Mouse (Mus musculus) kidney, embryonic 15.5 days (tissue): ENCODE results near the gene Dach1. TPM values are rescaled to one million over a fixed set of nuclear protein-coding genes. Genes with fewer than 3 reads are reported as not detected.
A peak's percentile ranks its signal among the peaks of the same experiment; 100 is the strongest.

Experiments used
- ATAC-seq: fragments of 200-750 bp; cut with Nextera tagmentation; replicated peaks from 2 replicates; pipeline ENCODE4 v1.8.0; 2017; ENCODE audit warnings: moderate TSS enrichment; ENCODE audit not compliant: low FRiP score
- H3K27ac ChIP-seq: fragments of 300-500 bp; sonication (generic); 2 replicates; pipeline ENCODE4 v1.5.1; 2015; ENCODE audit warnings: mild to moderate bottlenecking, inconsistent platforms
- H3K27me3 ChIP-seq: fragments of 300-500 bp; sonication (generic); 2 replicates; pipeline ENCODE4 v1.6.1; 2015; ENCODE audit warnings: inconsistent platforms
- H3K36me3 ChIP-seq: fragments of 300-500 bp; sonication (generic); 2 replicates; pipeline ENCODE4 v1.6.1; 2015; ENCODE audit warnings: inconsistent platforms
- H3K4me1 ChIP-seq: fragments of 300-500 bp; sonication (generic); 2 replicates; pipeline ENCODE4 v1.6.1; 2015; ENCODE audit warnings: inconsistent platforms
- H3K4me2 ChIP-seq: fragments of 300-500 bp; sonication (generic); 2 replicates; pipeline ENCODE4 v1.6.1; 2015; ENCODE audit warnings: moderate library complexity, mild to moderate bottlenecking, inconsistent platforms
- H3K4me3 ChIP-seq: fragments of 300-500 bp; sonication (generic); replicated peaks from 2 replicates; pipeline ENCODE4 v1.5.1; 2015; ENCODE audit warnings: mild to moderate bottlenecking, inconsistent platforms
- H3K9ac ChIP-seq: fragments of 300-500 bp; sonication (generic); 2 replicates; pipeline ENCODE4 v1.6.1; 2015; ENCODE audit warnings: mild to moderate bottlenecking, inconsistent platforms
- H3K9me3 ChIP-seq: fragments of 300-500 bp; sonication (generic); replicated peaks from 2 replicates; pipeline ENCODE4 v1.6.1; 2016; ENCODE audit warnings: inconsistent platforms
- WGBS: fragments of 180-500 bp; shearing (Covaris S2); methylation state at CpG from one replicate; pipeline ENCODE4 v1.1.7; 2015; ENCODE audit warnings: mixed read lengths; 5-methylcytosine and 5-hydroxymethylcytosine counted together
- polyA plus RNA-seq: library from polyadenylated mRNA; unstranded; fragments of >200 nt; fragmentation: Nextera tagmentation; extraction: Ambion mirVana; gene quantifications from 2 replicates; pipeline ENCODE4 v1.2.1, GENCODE M21; 2015

The Dach1 gene
- polyA plus RNA-seq, 1 experiment from 2014 or later = 18.9 TPM

- Histone ChIP-seq H3K27me3 (no peaks in the 10 kb centered on the region), H3K9me3 (no peaks in the 10 kb centered on the region), H3K36me3 (peaks cover 9% of the 10 kb centered on the region; the same call in 1 of the 2 replicates), H3K4me2 (no peak overlapping the region), H3K4me1 (no peaks in the 10 kb centered on the region), H3K27ac (no peak overlapping the region), H3K4me3 (no peak overlapping the region), H3K9ac (no peak overlapping the region)
- ATAC-seq = no peak
- WGBS = 92% methylated on average over 7 of the region's 7 CpGs
Measured at GRCm38 (mm10) chr14:98155725-98156392, 13.7 kb downstream of the Dach1 start.

GRCm38 (mm10) chr14:98154832-98155422 lies 14.6 kb downstream of the Dach1 start:
- no peak for ATAC-seq
- WGBS = 75% methylated on average over 7 of the region's 7 CpGs
- Histone ChIP-seq H3K4me1 (no peaks in the 10 kb centered on the region), H3K27ac (no peak overlapping the region), H3K27me3 (no peaks in the 10 kb centered on the region), H3K9me3 (no peaks in the 10 kb centered on the region), H3K9ac (no peak overlapping the region), H3K36me3 (peaks cover 9% of the 10 kb centered on the region; the same call in 1 of the 2 replicates), H3K4me3 (no peak overlapping the region), H3K4me2 (no peak overlapping the region)

GRCm38 (mm10) chr14:98141758-98142157 lies 27.8 kb downstream of the Dach1 start:
- no peak overlapping the region for H3K9ac ChIP-seq
- H3K36me3 ChIP-seq = no peaks in the 10 kb centered on the region
- ATAC-seq = no peak
- WGBS = 57% methylated on average over 2 of the region's 2 CpGs
- peaks cover 27% of the 10 kb centered on the region for H3K4me1 ChIP-seq
- no peaks in the 10 kb centered on the region for H3K9me3 ChIP-seq
- no peak overlapping the region for H3K4me2 ChIP-seq
- no peak overlapping the region for H3K4me3 ChIP-seq
- H3K27me3 ChIP-seq = no peaks in the 10 kb centered on the region
- peak overlapping the region; percentile 58; the same call in 1 of the 2 replicates for H3K27ac ChIP-seq

- 28% methylated on average over 3 of the region's 3 CpGs for WGBS
- Histone ChIP-seq H3K4me3 (no peak overlapping the region), H3K36me3 (no peaks in the 10 kb centered on the region), H3K4me2 (peak overlapping the region; percentile 4; the same call in 1 of the 2 replicates), H3K27ac (peak overlapping the region; percentile 46; the same call in 1 of the 2 replicates), H3K4me1 (peaks cover 31% of the 10 kb centered on the region), H3K9ac (no peak overlapping the region), H3K27me3 (no peaks in the 10 kb centered on the region), H3K9me3 (no peaks in the 10 kb centered on the region)
- peak; percentile 84 for ATAC-seq
Measured at GRCm38 (mm10) chr14:98138873-98139665, 30.5 kb downstream of the Dach1 start.

- no peak overlapping the region for H3K9ac ChIP-seq
- H3K27ac ChIP-seq = no peak overlapping the region
- ATAC-seq = no peak
- WGBS = 30% methylated on average over 4 of the region's 4 CpGs
- H3K9me3 ChIP-seq = no peaks in the 10 kb centered on the region
- H3K4me3 ChIP-seq = no peak overlapping the region
- no peak overlapping the region for H3K4me2 ChIP-seq
- H3K4me1 ChIP-seq = peaks cover 27% of the 10 kb centered on the region
- no peaks in the 10 kb centered on the region for H3K27me3 ChIP-seq
- H3K36me3 ChIP-seq = no peaks in the 10 kb centered on the region
Measured at GRCm38 (mm10) chr14:98134546-98134945, 35.0 kb downstream of the Dach1 start.

GRCm38 (mm10) chr14:98123032-98123431 lies 46.5 kb downstream of the Dach1 start:
- no peaks in the 10 kb centered on the region for H3K4me1 ChIP-seq
- no peak for ATAC-seq
- no peaks in the 10 kb centered on the region for H3K9me3 ChIP-seq
- no peak overlapping the region for H3K4me2 ChIP-seq
- no peak overlapping the region for H3K9ac ChIP-seq
- H3K27ac ChIP-seq = no peak overlapping the region
- H3K36me3 ChIP-seq = peaks cover 14% of the 10 kb centered on the region; the same call in 1 of the 2 replicates
- WGBS = 67% methylated on average over 1 of the region's 1 CpGs
- H3K4me3 ChIP-seq = no peak overlapping the region
- H3K27me3 ChIP-seq = no peaks in the 10 kb centered on the region

- Histone ChIP-seq H3K9ac (no peak overlapping the region), H3K4me2 (no peak overlapping the region), H3K27me3 (no peaks in the 10 kb centered on the region), H3K36me3 (0 out of 2 replicates have a peak, but pooled peaks cover 4% of the 10 kb centered on the region), H3K4me3 (no peak overlapping the region), H3K9me3 (no peaks in the 10 kb centered on the region), H3K27ac (no peak overlapping the region), H3K4me1 (no peaks in the 10 kb centered on the region)
- ATAC-seq = no peak
- WGBS = 51% methylated on average over 1 of the region's 1 CpGs
Measured at GRCm38 (mm10) chr14:98116627-98117026, 52.9 kb downstream of the Dach1 start.

- H3K4me3 ChIP-seq = no peak overlapping the region
- H3K27ac ChIP-seq = no peak overlapping the region
- H3K9me3 ChIP-seq = no peaks in the 10 kb centered on the region
- H3K27me3 ChIP-seq = no peaks in the 10 kb centered on the region
- peaks cover 6% of the 10 kb centered on the region; the same call in 1 of the 2 replicates for H3K36me3 ChIP-seq
- no peak overlapping the region for H3K4me2 ChIP-seq
- no peak for ATAC-seq
- WGBS = 62% methylated on average over 1 of the region's 1 CpGs
- no peak overlapping the region for H3K9ac ChIP-seq
- no peaks in the 10 kb centered on the region for H3K4me1 ChIP-seq
Measured at GRCm38 (mm10) chr14:98113106-98113505, 56.5 kb downstream of the Dach1 start.

GRCm38 (mm10) chr14:98109929-98110328 lies 59.6 kb downstream of the Dach1 start:
- WGBS = 95% methylated on average over 2 of the region's 2 CpGs

GRCm38 (mm10) chr14:98108764-98109163 lies 60.8 kb downstream of the Dach1 start:
- H3K27ac ChIP-seq = no peak overlapping the region
- ATAC-seq = no peak
- WGBS = 78% methylated on average over 3 of the region's 3 CpGs

More at GRCm38 (mm10) chr14:98109929-98110328, 59.6 kb downstream of the Dach1 start:
- ATAC-seq = no peak
- H3K27me3 ChIP-seq = no peaks in the 10 kb centered on the region
- no peak overlapping the region for H3K4me3 ChIP-seq
- no peaks in the 10 kb centered on the region for H3K9me3 ChIP-seq
- H3K27ac ChIP-seq = no peak overlapping the region
- H3K36me3 ChIP-seq = peaks cover 6% of the 10 kb centered on the region; the same call in 1 of the 2 replicates
- H3K4me2 ChIP-seq = no peak overlapping the region
- peaks cover 7% of the 10 kb centered on the region; the same call in 1 of the 2 replicates for H3K4me1 ChIP-seq
- H3K9ac ChIP-seq = no peak overlapping the region

GRCm38 (mm10) chr14:98106208-98106607 lies 63.4 kb downstream of the Dach1 start:
- Histone ChIP-seq H3K9me3 (no peaks in the 10 kb centered on the region), H3K27ac (no peak overlapping the region), H3K9ac (no peak overlapping the region), H3K27me3 (no peaks in the 10 kb centered on the region), H3K4me1 (peaks cover 9% of the 10 kb centered on the region; the same call in 1 of the 2 replicates), H3K4me3 (no peak overlapping the region), H3K4me2 (no peak overlapping the region), H3K36me3 (peaks cover 6% of the 10 kb centered on the region; the same call in 1 of the 2 replicates)
- ATAC-seq = peak; percentile 58

More at GRCm38 (mm10) chr14:98108764-98109163, 60.8 kb downstream of the Dach1 start:
- Histone ChIP-seq H3K36me3 (peaks cover 6% of the 10 kb centered on the region; the same call in 1 of the 2 replicates), H3K9ac (no peak overlapping the region), H3K27me3 (no peaks in the 10 kb centered on the region), H3K4me2 (no peak overlapping the region), H3K4me1 (peaks cover 9% of the 10 kb centered on the region; the same call in 1 of the 2 replicates), H3K4me3 (no peak overlapping the region), H3K9me3 (no peaks in the 10 kb centered on the region)
